Mouse (Mus musculus): ENCODE measurements at regions not wholly inside any gene's neighbourhood (a gene's known extent, or its start where the extent isn't known, plus 50 kb on each side); places are given as distances from the start of the nearest gene placed in this dataset.

DNA sequence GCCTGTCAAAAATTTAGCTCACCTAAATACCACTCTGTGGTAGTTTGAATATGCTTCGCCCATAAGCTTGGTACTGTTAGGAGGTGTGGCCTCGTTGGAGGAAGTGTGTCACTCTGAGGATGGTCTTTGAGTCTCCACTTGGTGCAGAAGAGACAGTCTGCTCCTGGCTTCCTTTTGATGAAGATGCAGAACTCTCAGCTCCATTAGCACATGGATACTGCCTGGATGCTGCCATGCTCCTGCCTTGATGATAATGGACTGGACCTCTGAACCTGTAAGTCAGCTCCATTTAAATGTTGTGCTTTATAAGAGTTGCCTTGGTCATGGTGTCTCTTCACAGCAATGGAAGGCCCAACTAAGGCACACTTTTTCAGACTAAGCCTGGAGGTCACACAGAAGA lies 56.9 kb upstream of the Pik3r1 start:
- Histone ChIP-seq H3K4me3 (ENCODE audit: low read depth, low read length) (no peak overlapping the region), H3K36me3 (ENCODE audit: insufficient read depth, low read length) (no peaks in the 10 kb centered on the region), H3K4me2 (ENCODE audit: low read depth, low read length, poor library complexity, severe bottlenecking) (no peak overlapping the region), H3K4me1 (ENCODE audit: insufficient read depth, low read length) (no peaks in the 10 kb centered on the region), H3K27ac (ENCODE audit: low read depth, low read length) (no peak overlapping the region), H3K27me3 (ENCODE audit: insufficient read depth, low read length) (no peaks in the 10 kb centered on the region), H3K9ac (replicated peaks; ENCODE audit: low read length, poor library complexity, severe bottlenecking) (no peak overlapping the region), H3K9me3 (ENCODE audit: low read length) (no peaks in the 10 kb centered on the region)
- TF ChIP-seq CTCF (IDR thresholded peaks at IDR 0.05), result no peak
- 94% methylated on average over 2 of the region's 2 CpGs for WGBS
- DNase-seq (ENCODE audit: low spot score) (no peak), ATAC-seq (ENCODE audit: low FRiP score) (no peak)

DNA sequence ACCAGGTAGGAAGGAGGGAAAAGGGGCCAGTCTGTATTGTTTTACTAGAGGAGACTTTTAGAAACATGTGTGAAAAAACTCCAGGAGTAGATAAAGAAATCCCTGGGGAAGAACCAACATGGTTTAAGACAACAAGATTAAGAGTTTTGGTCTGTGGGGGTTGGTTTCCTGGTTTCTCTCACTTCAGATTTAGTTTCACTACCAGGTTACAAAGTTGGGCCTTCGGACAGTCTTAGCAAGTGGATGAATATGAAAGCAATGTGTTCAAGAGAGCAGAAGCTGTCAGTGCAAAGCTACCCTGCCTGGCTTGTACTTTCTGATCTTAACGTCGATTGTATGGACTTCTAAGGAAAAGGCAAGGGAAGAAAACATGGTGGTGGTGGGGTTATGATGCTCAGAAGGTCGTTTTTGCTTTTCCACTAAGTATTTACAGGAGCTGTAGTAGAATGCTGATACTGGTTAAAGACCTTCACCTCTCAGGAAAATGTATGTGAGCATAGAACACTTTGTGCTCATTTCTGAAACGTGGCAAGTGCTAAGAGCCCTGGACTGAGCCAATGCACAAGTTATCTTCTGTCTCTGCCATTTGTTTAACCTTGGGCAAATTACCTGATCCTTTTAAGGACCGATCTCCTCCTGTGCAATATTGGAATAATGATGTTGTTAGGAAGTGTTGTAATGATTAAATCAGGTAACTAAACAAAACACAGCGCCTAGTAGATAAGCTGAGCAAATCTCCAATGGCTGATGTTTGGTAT lies 64.0 kb upstream of the Pik3r1 start:
- Histone ChIP-seq H3K4me1 (ENCODE audit: insufficient read depth, low read length) (no peaks in the 10 kb centered on the region), H3K4me3 (ENCODE audit: low read depth, low read length) (no peak overlapping the region), H3K27ac (ENCODE audit: low read depth, low read length) (no peak overlapping the region), H3K9ac (replicated peaks; ENCODE audit: low read length, poor library complexity, severe bottlenecking) (no peak overlapping the region), H3K36me3 (ENCODE audit: insufficient read depth, low read length) (no peaks in the 10 kb centered on the region), H3K27me3 (ENCODE audit: insufficient read depth, low read length) (no peaks in the 10 kb centered on the region), H3K9me3 (ENCODE audit: low read length) (no peaks in the 10 kb centered on the region), H3K4me2 (ENCODE audit: low read depth, low read length, poor library complexity, severe bottlenecking) (no peak overlapping the region)
- 84% methylated on average over 7 of the region's 7 CpGs for WGBS
- TF ChIP-seq CTCF (IDR thresholded peaks at IDR 0.05), result no peak
- ATAC-seq (ENCODE audit: low FRiP score) (no peak), DNase-seq (ENCODE audit: low spot score) (no peak)

DNA sequence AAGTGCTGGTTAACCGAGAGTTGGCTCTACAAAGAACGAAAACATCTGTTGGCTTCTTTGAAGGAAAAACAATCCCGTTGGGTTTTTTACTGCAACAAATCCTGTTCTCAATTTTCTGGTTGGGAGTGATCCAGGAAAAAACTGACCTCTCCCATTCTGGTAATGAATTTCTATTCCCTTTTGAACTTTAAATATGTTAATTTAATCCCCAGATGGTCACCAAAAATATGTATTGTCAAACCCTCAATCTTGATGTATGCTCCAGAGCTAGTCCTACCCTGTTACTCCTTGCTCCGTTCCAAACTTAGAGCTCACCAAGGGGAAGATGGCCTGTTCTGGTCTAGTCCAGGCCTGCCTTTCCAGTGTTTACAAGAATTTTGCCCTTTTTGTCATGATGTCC lies 66.5 kb upstream of the Pik3r1 start:
- 83% methylated on average over 4 of the region's 4 CpGs for WGBS
- H3K27me3 ChIP-seq (ENCODE audit: insufficient read depth, low read length), result no peaks in the 10 kb centered on the region
- H3K36me3 ChIP-seq (ENCODE audit: insufficient read depth, low read length), result no peaks in the 10 kb centered on the region
- no peak for TF ChIP-seq CTCF (IDR thresholded peaks at IDR 0.05)
- H3K4me1 ChIP-seq (ENCODE audit: insufficient read depth, low read length), result no peaks in the 10 kb centered on the region
- no peak for DNase-seq (ENCODE audit: low spot score)
- no peak overlapping the region for H3K4me2 ChIP-seq (ENCODE audit: low read depth, low read length, poor library complexity, severe bottlenecking)
- H3K27ac ChIP-seq (ENCODE audit: low read depth, low read length), result no peak overlapping the region
- ATAC-seq (ENCODE audit: low FRiP score), result no peak
- no peak overlapping the region for H3K4me3 ChIP-seq (ENCODE audit: low read depth, low read length)
- H3K9me3 ChIP-seq (ENCODE audit: low read length), result no peaks in the 10 kb centered on the region
- H3K9ac ChIP-seq (replicated peaks; ENCODE audit: low read length, poor library complexity, severe bottlenecking), result no peak overlapping the region

DNA sequence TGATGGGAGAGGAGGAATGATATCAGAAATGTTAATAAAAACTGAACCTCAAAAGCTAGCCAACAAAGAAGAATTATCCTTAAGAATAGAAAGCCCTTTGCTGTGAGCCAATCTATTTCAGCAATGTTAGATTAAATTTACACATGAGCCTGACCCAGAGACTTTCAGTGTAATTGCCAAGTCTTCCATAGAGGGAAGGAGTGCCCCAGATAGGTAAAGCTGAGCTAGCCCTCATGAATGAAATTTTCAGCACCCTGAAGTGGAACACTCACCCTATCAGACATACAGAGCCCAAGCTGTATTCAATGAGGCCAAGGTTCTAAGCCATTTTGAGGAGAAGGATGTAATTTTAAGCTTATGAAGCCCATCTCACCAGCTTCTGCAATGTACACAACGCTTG lies 69.0 kb upstream of the Pik3r1 start:
- H3K4me3 ChIP-seq (ENCODE audit: low read depth, low read length), result no peak overlapping the region
- H3K4me2 ChIP-seq (ENCODE audit: low read depth, low read length, poor library complexity, severe bottlenecking), result no peak overlapping the region
- ATAC-seq (ENCODE audit: low FRiP score) (no peak), DNase-seq (ENCODE audit: low spot score) (no peak)
- H3K27ac ChIP-seq (ENCODE audit: low read depth, low read length), result no peak overlapping the region
- TF ChIP-seq CTCF (IDR thresholded peaks at IDR 0.05), result no peak
- no peaks in the 10 kb centered on the region for H3K9me3 ChIP-seq (ENCODE audit: low read length)
- no peaks in the 10 kb centered on the region for H3K4me1 ChIP-seq (ENCODE audit: insufficient read depth, low read length)
- no peaks in the 10 kb centered on the region for H3K36me3 ChIP-seq (ENCODE audit: insufficient read depth, low read length)
- no peak overlapping the region for H3K9ac ChIP-seq (replicated peaks; ENCODE audit: low read length, poor library complexity, severe bottlenecking)
- no peaks in the 10 kb centered on the region for H3K27me3 ChIP-seq (ENCODE audit: insufficient read depth, low read length)
- 86% methylated on average over 1 of the region's 1 CpGs for WGBS

DNA sequence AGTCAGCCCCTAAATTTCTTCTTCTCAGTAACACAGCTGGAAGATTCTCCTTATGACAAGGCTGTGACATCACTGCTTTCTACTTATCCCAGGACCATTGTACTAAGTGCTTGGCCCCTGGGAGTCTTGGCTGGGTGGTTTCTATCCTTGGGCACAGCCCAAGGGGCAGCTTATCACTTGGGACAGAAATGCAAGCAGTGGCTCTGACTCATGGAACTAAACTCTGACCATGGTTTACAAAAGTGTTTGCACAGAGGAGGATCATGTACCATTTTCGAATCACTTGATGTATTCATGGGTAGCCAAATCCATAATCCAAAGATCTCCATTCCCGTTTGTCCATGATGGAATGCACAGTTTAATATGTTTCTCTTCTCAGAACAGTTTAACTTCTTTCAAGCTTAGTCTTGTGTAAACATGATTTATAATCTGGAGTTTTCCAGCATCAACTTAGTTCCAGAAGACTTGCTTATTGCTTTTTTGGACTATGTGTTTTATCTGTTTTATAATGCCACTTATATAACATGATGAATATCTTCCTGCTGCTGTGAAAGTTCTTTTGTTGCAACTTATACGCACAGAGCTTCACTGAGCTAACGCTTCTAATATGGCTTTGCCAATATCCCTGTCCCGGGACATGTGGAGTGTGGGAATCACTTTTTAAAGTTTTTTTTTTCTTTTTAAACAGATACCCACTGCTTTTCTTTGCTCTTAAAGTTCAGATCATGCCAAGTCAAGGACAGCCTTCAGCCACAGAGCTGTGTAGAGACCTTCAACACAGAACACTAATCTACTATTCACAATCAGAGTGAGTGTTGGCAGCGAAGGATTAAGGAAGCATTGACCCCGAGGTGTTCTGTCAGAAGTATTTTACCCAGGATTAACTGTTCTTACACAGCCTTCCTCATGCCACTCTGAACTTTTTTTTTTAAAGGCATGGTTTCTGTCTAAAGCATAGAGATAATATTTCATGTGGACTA lies 76.7 kb upstream of the Pik3r1 start:
- Histone ChIP-seq H3K36me3 (ENCODE audit: insufficient read depth, low read length) (no peaks in the 10 kb centered on the region), H3K27ac (ENCODE audit: low read depth, low read length) (no peak overlapping the region), H3K27me3 (ENCODE audit: insufficient read depth, low read length) (no peaks in the 10 kb centered on the region), H3K4me3 (ENCODE audit: low read depth, low read length) (no peak overlapping the region), H3K4me2 (ENCODE audit: low read depth, low read length, poor library complexity, severe bottlenecking) (no peak overlapping the region), H3K9ac (replicated peaks; ENCODE audit: low read length, poor library complexity, severe bottlenecking) (no peak overlapping the region), H3K9me3 (ENCODE audit: low read length) (no peaks in the 10 kb centered on the region), H3K4me1 (ENCODE audit: insufficient read depth, low read length) (no peaks in the 10 kb centered on the region)
- no peak for TF ChIP-seq CTCF (IDR thresholded peaks at IDR 0.05)
- ATAC-seq (ENCODE audit: low FRiP score), result no peak
- WGBS, result 67% methylated on average over 7 of the region's 7 CpGs
- DNase-seq (ENCODE audit: low spot score), result no peak

DNA sequence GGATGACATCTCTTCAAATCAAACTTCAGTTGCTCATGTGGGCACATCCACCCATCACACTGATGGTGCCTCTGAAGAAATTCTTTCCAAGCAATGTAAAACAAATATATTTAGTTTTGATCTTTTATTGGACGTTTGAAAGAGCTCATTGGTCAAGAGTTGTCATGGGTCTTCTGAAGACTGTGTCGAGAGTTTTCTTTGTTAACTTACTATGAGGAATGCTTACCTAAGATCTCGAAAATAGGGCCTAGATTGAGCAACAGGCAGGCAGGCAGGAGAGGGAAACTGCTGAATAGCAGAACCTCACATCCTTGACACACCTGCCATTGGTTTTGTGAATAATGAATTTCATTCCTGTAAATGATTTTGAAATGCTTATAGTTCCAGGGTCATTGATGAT lies 78.0 kb upstream of the Pik3r1 start:
- H3K9me3 ChIP-seq (ENCODE audit: low read length), result no peaks in the 10 kb centered on the region
- H3K4me2 ChIP-seq (ENCODE audit: low read depth, low read length, poor library complexity, severe bottlenecking), result no peak overlapping the region
- no peaks in the 10 kb centered on the region for H3K27me3 ChIP-seq (ENCODE audit: insufficient read depth, low read length)
- no peak overlapping the region for H3K9ac ChIP-seq (replicated peaks; ENCODE audit: low read length, poor library complexity, severe bottlenecking)
- TF ChIP-seq CTCF (IDR thresholded peaks at IDR 0.05), result no peak
- H3K36me3 ChIP-seq (ENCODE audit: insufficient read depth, low read length), result no peaks in the 10 kb centered on the region
- H3K4me3 ChIP-seq (ENCODE audit: low read depth, low read length), result no peak overlapping the region
- H3K4me1 ChIP-seq (ENCODE audit: insufficient read depth, low read length), result no peaks in the 10 kb centered on the region
- ATAC-seq (ENCODE audit: low FRiP score), result no peak
- no peak overlapping the region for H3K27ac ChIP-seq (ENCODE audit: low read depth, low read length)
- 79% methylated on average over 3 of the region's 3 CpGs for WGBS
- DNase-seq (ENCODE audit: low spot score), result no peak
